Mouse (Mus musculus) embryonic facial prominence, embryonic 13.5 days (tissue): Measurements from ENCODE around the gene Map1a. TPM values are rescaled to one million over a fixed set of nuclear protein-coding genes. Genes with fewer than 3 reads are reported as not detected.

ENCODE experiments used
- ATAC-seq: fragments of 200-750 bp; cut with Nextera tagmentation; 2 replicates; pipeline ENCODE4 v1.8.0; 2017; ENCODE audit warnings: low read depth; ENCODE audit not compliant: insufficient number of reproducible peaks, insufficient read depth, low FRiP score, low TSS enrichment
- H3K27ac ChIP-seq: fragments of 300-500 bp; sonication (generic); 2 replicates; pipeline ENCODE4 v1.5.1; 2015; ENCODE audit warnings: moderate library complexity, mild to moderate bottlenecking, inconsistent platforms
- H3K27me3 ChIP-seq: fragments of 300-500 bp; sonication (generic); 2 replicates; pipeline ENCODE4 v1.6.1; 2015; ENCODE audit warnings: mild to moderate bottlenecking, inconsistent platforms
- H3K36me3 ChIP-seq: fragments of 300-500 bp; sonication (generic); 2 replicates; pipeline ENCODE4 v1.6.1; 2015; ENCODE audit warnings: mild to moderate bottlenecking, inconsistent platforms
- H3K4me1 ChIP-seq: fragments of 300-500 bp; sonication (generic); 2 replicates; pipeline ENCODE4 v1.6.1; 2015; ENCODE audit warnings: inconsistent platforms
- H3K4me2 ChIP-seq: fragments of 300-500 bp; sonication (generic); 2 replicates; pipeline ENCODE4 v1.6.1; 2015; ENCODE audit warnings: moderate library complexity, mild to moderate bottlenecking, inconsistent platforms
- H3K4me3 ChIP-seq: fragments of 300-500 bp; sonication (generic); 2 replicates; pipeline ENCODE4 v1.5.1; 2015; ENCODE audit warnings: mild to moderate bottlenecking, inconsistent platforms
- H3K9ac ChIP-seq: fragments of 300-500 bp; sonication (generic); 2 replicates; pipeline ENCODE4 v1.6.1; 2015; ENCODE audit warnings: mild to moderate bottlenecking, inconsistent platforms
- H3K9me3 ChIP-seq: fragments of 300-500 bp; sonication (generic); 2 replicates; pipeline ENCODE4 v1.6.1; 2016; ENCODE audit warnings: inconsistent platforms
- WGBS: fragments of 180-500 bp; shearing (Covaris S2); methylation state at CpG from one replicate; pipeline ENCODE4 v1.1.7; 2015; ENCODE audit warnings: mixed read lengths; 5-methylcytosine and 5-hydroxymethylcytosine counted together
- polyA plus RNA-seq: library from polyadenylated mRNA; unstranded; fragments of >200 nt; fragmentation: Nextera tagmentation; extraction: Ambion mirVana; gene quantifications from 2 replicates; pipeline ENCODE4 v1.2.1, GENCODE M21; 2015

Map1a gene
- polyA plus RNA-seq, 1 experiment from 2014 or later: 4.8 TPM

- Histone ChIP-seq H3K4me1 (no peaks in the 10 kb centered on the region), H3K4me2 (no peak overlapping the region), H3K27ac (no peak overlapping the region), H3K27me3 (no peaks in the 10 kb centered on the region), H3K4me3 (no peak overlapping the region), H3K9me3 (no peaks in the 10 kb centered on the region), H3K9ac (no peak overlapping the region), H3K36me3 (peaks cover 3% of the 10 kb centered on the region; the same call in 1 of the 2 replicates)
- ATAC-seq: no peak
- 80% methylated on average over 10 of the region's 10 CpGs for WGBS
These were observed 34.5 kb downstream of the Map1a start for GRCm38 (mm10) chr2:121323693-121324470.

- H3K4me1 ChIP-seq: no peaks in the 10 kb centered on the region
- no peak overlapping the region for H3K9ac ChIP-seq
- no peak overlapping the region for H3K4me3 ChIP-seq
- no peak overlapping the region for H3K4me2 ChIP-seq
- ATAC-seq: no peak
- 92% methylated on average over 2 of the region's 2 CpGs for WGBS
- no peaks in the 10 kb centered on the region for H3K9me3 ChIP-seq
- no peak overlapping the region for H3K27ac ChIP-seq
- no peaks in the 10 kb centered on the region for H3K27me3 ChIP-seq
- H3K36me3 ChIP-seq: no peaks in the 10 kb centered on the region
These were observed 40.1 kb downstream of the Map1a start for GRCm38 (mm10) chr2:121329492-121329891.

- Histone ChIP-seq H3K9me3 (0 out of 2 replicates have a peak, but pooled peaks cover 3% of the 10 kb centered on the region), H3K4me3 (no peak overlapping the region), H3K9ac (no peak overlapping the region), H3K27me3 (no peaks in the 10 kb centered on the region), H3K36me3 (peaks cover 9% of the 10 kb centered on the region), H3K4me1 (no peaks in the 10 kb centered on the region), H3K27ac (no peak overlapping the region), H3K4me2 (no peak overlapping the region)
- ATAC-seq: no peak
These were observed 49.7 kb downstream of the Map1a start for GRCm38 (mm10) chr2:121339057-121339456.

GRCm38 (mm10) chr2:121353156-121353555, 63.8 kb downstream of the Map1a start:
- no peak overlapping the region for H3K4me2 ChIP-seq
- no peak overlapping the region for H3K27ac ChIP-seq
- 73% methylated on average over 8 of the region's 8 CpGs for WGBS
- H3K4me3 ChIP-seq: no peak overlapping the region
- H3K9me3 ChIP-seq: no peaks in the 10 kb centered on the region
- peaks cover 2% of the 10 kb centered on the region; the same call in 1 of the 2 replicates for H3K36me3 ChIP-seq
- H3K27me3 ChIP-seq: no peaks in the 10 kb centered on the region
- peaks cover 16% of the 10 kb centered on the region; the same call in 1 of the 2 replicates for H3K4me1 ChIP-seq
- no peak for ATAC-seq
- H3K9ac ChIP-seq: no peak overlapping the region

- WGBS: 6% methylated on average over 6 of the region's 6 CpGs
- H3K4me1 ChIP-seq: peaks cover 25% of the 10 kb centered on the region
- no peak overlapping the region for H3K27ac ChIP-seq
- H3K27me3 ChIP-seq: no peaks in the 10 kb centered on the region
- H3K4me3 ChIP-seq: peak overlapping the region; percentile 68
- no peak for ATAC-seq
- peak overlapping the region; percentile 81 for H3K9ac ChIP-seq
- peaks cover 2% of the 10 kb centered on the region; the same call in 1 of the 2 replicates for H3K36me3 ChIP-seq
- peak overlapping the region; percentile 83 for H3K4me2 ChIP-seq
- no peaks in the 10 kb centered on the region for H3K9me3 ChIP-seq
These were observed 65.0 kb downstream of the Map1a start for GRCm38 (mm10) chr2:121354378-121354777.

GRCm38 (mm10) chr2:121354820-121355592, 65.6 kb downstream of the Map1a start, which contains the start of gene Ppip5k1:
Gene Ppip5k1, minus strand, starts transcription at chr2:121355396.
- WGBS: under 1% methylated on average over 58 of the region's 58 CpGs
- ATAC-seq: peak; percentile 94
- peak within 1 kb of the TSS; percentile 83 for H3K4me2 ChIP-seq
- no peaks in the 10 kb centered on the region for H3K36me3 ChIP-seq
- no peaks in the 10 kb centered on the region for H3K9me3 ChIP-seq
- peaks cover 25% of the 10 kb centered on the region for H3K4me1 ChIP-seq
- H3K9ac ChIP-seq: peak within 1 kb of the TSS; percentile 81
- peak within 1 kb of the TSS; percentile 49; the same call in 1 of the 2 replicates for H3K27ac ChIP-seq
- peak within 1 kb of the TSS; percentile 68 for H3K4me3 ChIP-seq
- H3K27me3 ChIP-seq: no peaks in the 10 kb centered on the region

- H3K4me1 ChIP-seq: peaks cover 25% of the 10 kb centered on the region
- peak within 1 kb of the TSS; percentile 58 for H3K4me2 ChIP-seq
- 0 out of 2 replicates have a peak within 1 kb of the TSS, but pooled peaks have one; percentile 33 for H3K9ac ChIP-seq
- H3K9me3 ChIP-seq: no peaks in the 10 kb centered on the region
- WGBS: 58% methylated on average over 5 of the region's 5 CpGs
- H3K36me3 ChIP-seq: no peaks in the 10 kb centered on the region
- H3K4me3 ChIP-seq: peak within 1 kb of the TSS; percentile 37
- no peaks in the 10 kb centered on the region for H3K27me3 ChIP-seq
- no peak within 1 kb of the TSS for H3K27ac ChIP-seq
- ATAC-seq: no peak
These were observed 68.1 kb downstream of the Map1a start, which contains the start of gene Ckmt1 for GRCm38 (mm10) chr2:121357494-121357893. Gene Ckmt1, plus strand, starts transcription at chr2:121357714.

GRCm38 (mm10) chr2:121357961-121358360, 68.6 kb downstream of the Map1a start:
- ATAC-seq: no peak
- Histone ChIP-seq H3K27me3 (no peaks in the 10 kb centered on the region), H3K4me2 (peak overlapping the region; percentile 58), H3K36me3 (no peaks in the 10 kb centered on the region), H3K4me3 (peak overlapping the region; percentile 37), H3K4me1 (peaks cover 25% of the 10 kb centered on the region), H3K9ac (no peak overlapping the region), H3K27ac (no peak overlapping the region), H3K9me3 (no peaks in the 10 kb centered on the region)
- WGBS: 0% methylated on average over 4 of the region's 4 CpGs

- H3K4me1 ChIP-seq: peaks cover 25% of the 10 kb centered on the region
These were observed 69.0 kb downstream of the Map1a start for GRCm38 (mm10) chr2:121358381-121358780.

GRCm38 (mm10) chr2:121359461-121359860, 70.1 kb downstream of the Map1a start:
- H3K4me3 ChIP-seq: no peak overlapping the region; the same call in 1 of the 2 replicates
- 53% methylated on average over 4 of the region's 4 CpGs for WGBS
- ATAC-seq: no peak
- peaks cover 20% of the 10 kb centered on the region for H3K4me1 ChIP-seq
- no peaks in the 10 kb centered on the region for H3K9me3 ChIP-seq
- no peak overlapping the region for H3K9ac ChIP-seq
- no peak overlapping the region for H3K27ac ChIP-seq
- H3K4me2 ChIP-seq: no peak overlapping the region
- H3K27me3 ChIP-seq: no peaks in the 10 kb centered on the region
- no peaks in the 10 kb centered on the region for H3K36me3 ChIP-seq

More at GRCm38 (mm10) chr2:121358381-121358780, 69.0 kb downstream of the Map1a start:
- under 1% methylated on average over 16 of the region's 16 CpGs for WGBS
- Histone ChIP-seq H3K27me3 (no peaks in the 10 kb centered on the region), H3K9ac (0 out of 2 replicates have a peak overlapping the region, but pooled peaks have one; percentile 33), H3K4me3 (peak overlapping the region; percentile 37), H3K9me3 (no peaks in the 10 kb centered on the region), H3K36me3 (no peaks in the 10 kb centered on the region), H3K4me2 (peak overlapping the region; percentile 58), H3K27ac (no peak overlapping the region)
- peak; percentile 72; the same call in 1 of the 2 replicates for ATAC-seq
